Mouse (Mus musculus): ENCODE data around the gene Teddm1a. TPM values are rescaled to one million over a fixed set of nuclear protein-coding genes. Genes with fewer than 3 reads are reported as not detected.
"Not testable (repeated sequence)": the region's sequence is repeated elsewhere in the genome, so short reads cannot be mapped to it uniquely, and the experiment has no call there.

Gene Teddm1a
- polyA plus RNA-seq, 1 experiment, result not detected

DNA sequence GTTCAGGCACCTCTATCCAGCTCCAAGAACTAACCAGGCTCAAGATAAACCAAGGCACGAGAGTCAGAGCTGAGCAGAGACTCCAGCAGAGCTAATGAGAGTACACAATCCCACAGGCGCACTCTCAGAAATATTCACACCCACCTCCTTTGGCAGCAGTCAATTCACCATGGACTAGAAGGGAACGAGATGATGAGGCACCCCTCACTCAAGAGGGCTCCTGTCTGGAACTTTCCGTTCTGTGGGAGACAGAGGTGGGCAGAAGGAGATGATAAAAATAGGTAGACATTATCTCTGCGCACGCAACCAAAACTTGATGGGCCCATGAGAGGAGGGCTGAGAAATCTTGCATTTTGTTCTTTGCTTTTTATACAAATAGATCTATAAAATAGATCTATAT, 17.5 kb upstream of the Teddm1a start, which contains the start of gene Teddm1b:
Teddm1b (plus strand) TSS at position 301 of the 400 bp plus-strand sequence.
- no peaks in the 10 kb centered on the region for H3K27me3 ChIP-seq (ENCODE audit: control insufficient read depth, insufficient read depth, low read length)
- H3K4me1 ChIP-seq (ENCODE audit: control insufficient read depth, insufficient read depth, insufficient read length), result no peaks in the 10 kb centered on the region
- no peak for TF ChIP-seq CTCF (IDR thresholded peaks at IDR 0.05; ENCODE audit: extremely low read depth, insufficient read depth, insufficient read length, insufficient replicate concordance)
- no peak for TF ChIP-seq POLR2A (IDR thresholded peaks at IDR 0.05; ENCODE audit: low read depth, low read length)
- H3K27ac ChIP-seq (ENCODE audit: insufficient read depth, low read length), result no peak within 1 kb of the TSS
- H3K4me3 ChIP-seq (ENCODE audit: extremely low read depth, insufficient read depth, insufficient read length), result no peak within 1 kb of the TSS
- WGBS, result 90% methylated on average over 6 of the region's 6 CpGs
- no peak for DNase-seq (ENCODE audit: low read depth in 1 of 2, low spot score in 2 of 2)
- no peaks in the 10 kb centered on the region for H3K36me3 ChIP-seq (ENCODE audit: control insufficient read depth, insufficient read depth, low read length)

- DNase-seq (ENCODE audit: low read depth in 1 of 2, low spot score in 2 of 2); H3K36me3 ChIP-seq (ENCODE audit: control insufficient read depth, insufficient read depth, low read length); H3K27me3 ChIP-seq (ENCODE audit: control insufficient read depth, insufficient read depth, low read length); H3K4me1 ChIP-seq (ENCODE audit: control insufficient read depth, insufficient read depth, insufficient read length); H3K4me3 ChIP-seq (ENCODE audit: extremely low read depth, insufficient read depth, insufficient read length); H3K27ac ChIP-seq (ENCODE audit: insufficient read depth, low read length): not testable (repeated sequence)
- 96% methylated on average over 17 of the region's 17 CpGs for WGBS
These were observed 11.2 kb upstream of the Teddm1a start for GRCm38 (mm10) chr1:153880391-153880790.

GRCm38 (mm10) chr1:153886024-153886633, 5.4 kb upstream of the Teddm1a start:
- Histone ChIP-seq H3K36me3 (ENCODE audit: control insufficient read depth, insufficient read depth, low read length) (no peaks in the 10 kb centered on the region), H3K27ac (ENCODE audit: insufficient read depth, low read length) (no peak overlapping the region), H3K27me3 (ENCODE audit: control insufficient read depth, insufficient read depth, low read length) (no peaks in the 10 kb centered on the region), H3K4me1 (ENCODE audit: control insufficient read depth, insufficient read depth, insufficient read length) (no peaks in the 10 kb centered on the region), H3K4me3 (ENCODE audit: extremely low read depth, insufficient read depth, insufficient read length) (no peak overlapping the region)
- WGBS, result 74% methylated on average over 17 of the region's 17 CpGs
- no peak for DNase-seq (ENCODE audit: low read depth in 1 of 2, low spot score in 2 of 2)
- TF ChIP-seq POLR2A (IDR thresholded peaks at IDR 0.05; ENCODE audit: low read depth, low read length), result no peak
- no peak for TF ChIP-seq CTCF (IDR thresholded peaks at IDR 0.05; ENCODE audit: extremely low read depth, insufficient read depth, insufficient read length, insufficient replicate concordance)

DNA sequence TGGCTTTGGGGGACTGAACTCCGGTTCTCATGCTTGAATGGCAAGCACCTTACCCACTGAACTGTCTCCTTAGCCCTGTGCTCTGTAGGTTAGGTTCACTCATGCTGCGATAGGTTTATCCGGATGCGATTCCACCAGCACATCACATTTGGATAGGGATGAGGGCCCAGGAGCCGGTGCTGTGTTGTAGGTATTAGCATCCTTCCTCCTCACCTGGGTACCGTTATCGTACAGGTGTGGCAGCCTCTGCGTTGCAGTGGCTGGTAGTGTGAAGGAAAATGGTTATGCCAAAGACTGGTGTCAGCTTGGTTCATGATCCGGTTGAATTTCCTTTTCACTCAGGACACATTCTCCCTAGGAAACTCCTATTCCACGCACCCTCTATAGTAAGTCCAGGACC, 1.4 kb upstream of the Teddm1a start:
- TF ChIP-seq CTCF (IDR thresholded peaks at IDR 0.05; ENCODE audit: extremely low read depth, insufficient read depth, insufficient read length, insufficient replicate concordance) (no peak), POLR2A (IDR thresholded peaks at IDR 0.05; ENCODE audit: low read depth, low read length) (no peak)
- no peaks in the 10 kb centered on the region for H3K27me3 ChIP-seq (ENCODE audit: control insufficient read depth, insufficient read depth, low read length)
- H3K4me3 ChIP-seq (ENCODE audit: extremely low read depth, insufficient read depth, insufficient read length), result no peak overlapping the region
- no peak for DNase-seq (ENCODE audit: low read depth in 1 of 2, low spot score in 2 of 2)
- no peak overlapping the region for H3K27ac ChIP-seq (ENCODE audit: insufficient read depth, low read length)
- 94% methylated on average over 10 of the region's 10 CpGs for WGBS
- no peaks in the 10 kb centered on the region for H3K4me1 ChIP-seq (ENCODE audit: control insufficient read depth, insufficient read depth, insufficient read length)
- no peaks in the 10 kb centered on the region for H3K36me3 ChIP-seq (ENCODE audit: control insufficient read depth, insufficient read depth, low read length)

- no peaks in the 10 kb centered on the region for H3K27me3 ChIP-seq (ENCODE audit: control insufficient read depth, insufficient read depth, low read length)
- no peak overlapping the region for H3K27ac ChIP-seq (ENCODE audit: insufficient read depth, low read length)
- no peak for DNase-seq (ENCODE audit: low read depth in 1 of 2, low spot score in 2 of 2)
- no peak overlapping the region for H3K4me3 ChIP-seq (ENCODE audit: extremely low read depth, insufficient read depth, insufficient read length)
- H3K4me1 ChIP-seq (ENCODE audit: control insufficient read depth, insufficient read depth, insufficient read length), result no peaks in the 10 kb centered on the region
- H3K36me3 ChIP-seq (ENCODE audit: control insufficient read depth, insufficient read depth, low read length), result no peaks in the 10 kb centered on the region
- WGBS, result 63% methylated on average over 2 of the region's 2 CpGs
- TF ChIP-seq CTCF (IDR thresholded peaks at IDR 0.05; ENCODE audit: extremely low read depth, insufficient read depth, insufficient read length, insufficient replicate concordance) (no peak), POLR2A (IDR thresholded peaks at IDR 0.05; ENCODE audit: low read depth, low read length) (no peak)
These were observed 2.2 kb downstream of the Teddm1a start for GRCm38 (mm10) chr1:153893746-153894145.

- WGBS, result 46% methylated on average over 8 of the region's 8 CpGs
- Histone ChIP-seq H3K4me1 (ENCODE audit: control insufficient read depth, insufficient read depth, insufficient read length) (no peaks in the 10 kb centered on the region), H3K4me3 (ENCODE audit: extremely low read depth, insufficient read depth, insufficient read length) (no peak overlapping the region), H3K27ac (ENCODE audit: insufficient read depth, low read length) (no peak overlapping the region), H3K27me3 (ENCODE audit: control insufficient read depth, insufficient read depth, low read length) (no peaks in the 10 kb centered on the region), H3K36me3 (ENCODE audit: control insufficient read depth, insufficient read depth, low read length) (no peaks in the 10 kb centered on the region)
- DNase-seq (ENCODE audit: low read depth in 1 of 2, low spot score in 2 of 2), result no peak
- TF ChIP-seq POLR2A (IDR thresholded peaks at IDR 0.05; ENCODE audit: low read depth, low read length), result no peak
- TF ChIP-seq CTCF (IDR thresholded peaks at IDR 0.05; ENCODE audit: extremely low read depth, insufficient read depth, insufficient read length, insufficient replicate concordance), result no peak
These were observed 2.8 kb downstream of the Teddm1a start for GRCm38 (mm10) chr1:153894201-153894893.

DNA sequence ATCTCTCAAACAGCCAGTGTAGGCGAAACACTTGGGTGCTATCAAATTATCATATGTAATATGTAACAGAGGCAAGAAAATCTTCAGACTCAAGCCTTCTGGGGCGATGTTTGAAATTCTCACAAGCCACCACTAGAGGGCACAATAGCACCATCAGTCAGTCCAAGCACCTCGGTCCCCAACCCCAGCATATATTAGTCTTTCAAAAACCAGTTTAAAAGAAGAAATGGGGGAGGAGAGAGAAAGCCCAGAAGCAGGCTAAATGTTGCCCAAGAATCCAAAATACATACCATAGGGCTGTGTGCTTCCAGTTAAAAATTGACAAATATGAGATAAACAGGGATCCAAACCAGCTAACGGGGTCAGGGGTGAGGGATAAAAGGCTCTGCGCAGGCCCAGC, 3.4 kb downstream of the Teddm1a start:
- H3K36me3 ChIP-seq (ENCODE audit: control insufficient read depth, insufficient read depth, low read length), result no peaks in the 10 kb centered on the region
- peak; percentile 41 to 57 for DNase-seq (ENCODE audit: low read depth in 1 of 2, low spot score in 2 of 2)
- no peak overlapping the region for H3K27ac ChIP-seq (ENCODE audit: insufficient read depth, low read length)
- TF ChIP-seq POLR2A (IDR thresholded peaks at IDR 0.05; ENCODE audit: low read depth, low read length), result no peak
- peak; percentile 71; the same call in 1 of the 2 replicates for TF ChIP-seq CTCF (IDR thresholded peaks at IDR 0.05; ENCODE audit: extremely low read depth, insufficient read depth, insufficient read length, insufficient replicate concordance)
- H3K4me1 ChIP-seq (ENCODE audit: control insufficient read depth, insufficient read depth, insufficient read length), result no peaks in the 10 kb centered on the region
- 38% methylated on average over 5 of the region's 5 CpGs for WGBS
- H3K4me3 ChIP-seq (ENCODE audit: extremely low read depth, insufficient read depth, insufficient read length), result no peak overlapping the region
- H3K27me3 ChIP-seq (ENCODE audit: control insufficient read depth, insufficient read depth, low read length), result no peaks in the 10 kb centered on the region

All from spleen, adult 2 months (tissue).